Mouse (Mus musculus): ENCODE data around the gene Arhgap31.

DNA sequence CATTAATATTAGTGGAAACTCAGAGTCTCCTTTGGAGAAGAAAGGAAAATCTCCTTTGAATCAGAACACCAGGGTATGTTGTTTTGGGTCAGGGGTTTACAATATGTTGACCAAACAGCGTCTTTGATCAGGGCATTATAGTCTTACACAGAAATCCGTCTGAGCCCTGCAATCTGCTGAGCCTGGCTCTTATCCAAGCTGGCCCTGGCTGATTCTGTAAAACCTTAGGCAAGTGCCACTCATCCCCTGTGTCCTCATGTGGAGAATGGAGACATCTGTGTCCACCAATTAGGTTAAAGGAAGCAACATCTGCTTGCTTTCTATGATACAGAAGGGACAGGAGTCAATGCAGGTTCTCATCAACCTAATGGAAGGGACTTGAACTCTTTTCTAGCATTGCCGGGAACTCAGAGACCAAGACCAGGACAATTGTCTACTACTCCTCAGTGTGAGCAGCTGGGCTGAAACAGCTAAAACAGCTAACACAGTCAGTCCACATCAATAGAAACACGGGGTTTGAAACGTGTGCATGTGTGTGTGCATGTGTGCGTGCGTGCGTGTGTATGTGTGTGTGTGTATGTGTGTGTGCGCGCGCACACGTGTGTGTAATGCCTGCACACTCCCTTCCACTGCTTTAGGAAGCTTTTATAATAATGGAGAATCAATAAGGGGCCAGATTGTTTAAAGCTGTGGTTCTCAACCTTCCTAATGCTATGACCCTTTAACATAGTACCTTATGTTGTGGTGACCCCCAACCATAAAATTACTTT is 42.3 kb downstream of the Arhgap31 start:
- TF ChIP-seq NANOG (IDR thresholded peaks at IDR 0.05; ENCODE audit: borderline replicate concordance, low read length), result no peak
- TF ChIP-seq CTCF (conservative IDR thresholded peaks at IDR 0.05; ENCODE audit: low read length), result no peak

All from E14TG2a.4 (cell line).